Mouse (Mus musculus): ENCODE data around the gene Zbtb38. TPM values are rescaled to one million over a fixed set of nuclear protein-coding genes. Genes with fewer than 3 reads are reported as not detected.

The Zbtb38 gene
- polyA plus RNA-seq, 1 experiment from 2014 or later, result 13.4 TPM

DNA sequence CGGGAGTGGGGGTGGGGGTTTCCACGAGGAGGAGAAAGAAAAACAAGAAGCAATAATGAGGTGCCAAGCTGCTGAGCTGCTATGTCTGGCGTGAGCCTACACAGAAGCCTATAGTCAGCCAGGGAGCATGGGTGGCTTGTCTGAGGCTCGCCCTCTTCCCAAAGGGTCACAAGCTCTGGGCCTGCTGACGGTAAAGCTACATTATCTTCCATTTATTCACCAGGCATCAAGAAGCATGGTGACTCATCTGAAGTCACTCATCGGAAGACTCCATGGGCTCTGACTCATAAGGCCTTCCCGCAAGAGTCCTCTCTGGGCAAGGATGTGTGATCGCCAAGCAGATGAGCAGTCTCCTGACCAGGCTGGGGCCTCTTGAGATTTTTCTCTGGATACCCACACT is 29.4 kb upstream of the Zbtb38 start:
- no peaks in the 10 kb centered on the region for H3K9me3 ChIP-seq
- DNase-seq (ENCODE audit: low spot score), result no peak
- no peaks in the 10 kb centered on the region for H3K27me3 ChIP-seq (ENCODE audit: insufficient read depth, poor library complexity, severe bottlenecking)
- H3K4me1 ChIP-seq, result peaks cover 27% of the 10 kb centered on the region
- no peaks in the 10 kb centered on the region for H3K36me3 ChIP-seq
- H3K27ac ChIP-seq, result no peak overlapping the region
- 66% methylated on average over 8 of the region's 8 CpGs for WGBS
- no peak overlapping the region for H3K4me3 ChIP-seq

DNA sequence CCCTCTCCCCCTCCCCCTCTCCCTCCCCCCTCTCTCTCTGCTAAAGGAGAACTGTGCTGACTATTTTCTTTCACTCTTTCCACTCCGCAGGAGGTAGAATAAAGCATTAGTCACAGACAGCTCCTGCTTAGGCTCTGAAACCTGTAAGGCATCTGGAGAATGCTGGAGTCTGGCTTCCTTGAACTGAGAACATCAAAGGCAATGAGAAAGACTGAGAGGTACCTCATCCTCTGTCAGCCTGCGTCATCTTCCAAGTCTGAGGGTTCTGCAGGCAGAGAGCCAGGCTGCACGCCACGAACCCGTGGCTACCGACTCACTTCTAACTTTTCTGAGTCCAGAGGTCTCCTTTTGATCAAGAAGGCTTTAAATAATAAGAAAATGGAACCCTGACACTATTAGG is 20.5 kb upstream of the Zbtb38 start:
- Histone ChIP-seq H3K4me3 (no peak overlapping the region), H3K36me3 (no peaks in the 10 kb centered on the region), H3K9me3 (no peaks in the 10 kb centered on the region), H3K4me1 (peaks cover 25% of the 10 kb centered on the region), H3K27me3 (ENCODE audit: insufficient read depth, poor library complexity, severe bottlenecking) (no peaks in the 10 kb centered on the region), H3K27ac (no peak overlapping the region)
- 2% methylated on average over 6 of the region's 6 CpGs for WGBS
- no peak for DNase-seq (ENCODE audit: low spot score)

DNA sequence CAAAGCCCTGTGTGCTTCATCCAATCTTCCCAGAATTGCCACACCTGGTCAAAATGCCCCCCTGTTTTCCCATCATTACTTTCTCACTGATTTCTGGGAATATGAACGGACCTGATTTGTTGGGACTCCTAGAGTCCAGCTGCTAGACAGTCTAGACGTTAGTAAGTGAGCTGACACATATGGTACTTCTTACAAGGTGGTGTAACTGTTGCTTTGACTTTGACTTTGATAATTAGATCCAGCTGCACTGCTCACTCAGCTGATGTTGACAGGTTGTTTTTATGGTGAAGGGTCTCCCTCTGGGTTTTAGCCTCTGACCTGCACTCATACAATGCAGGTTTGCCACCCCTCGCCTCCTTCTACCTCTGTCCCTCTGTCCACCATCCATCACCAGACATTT is 17.8 kb upstream of the Zbtb38 start:
- WGBS, result 72% methylated on average over 3 of the region's 3 CpGs
- no peak for DNase-seq (ENCODE audit: low spot score)
- Histone ChIP-seq H3K9me3 (no peaks in the 10 kb centered on the region), H3K27me3 (ENCODE audit: insufficient read depth, poor library complexity, severe bottlenecking) (no peaks in the 10 kb centered on the region), H3K27ac (no peak overlapping the region), H3K4me3 (no peak overlapping the region), H3K36me3 (no peaks in the 10 kb centered on the region), H3K4me1 (peaks cover 31% of the 10 kb centered on the region)

DNA sequence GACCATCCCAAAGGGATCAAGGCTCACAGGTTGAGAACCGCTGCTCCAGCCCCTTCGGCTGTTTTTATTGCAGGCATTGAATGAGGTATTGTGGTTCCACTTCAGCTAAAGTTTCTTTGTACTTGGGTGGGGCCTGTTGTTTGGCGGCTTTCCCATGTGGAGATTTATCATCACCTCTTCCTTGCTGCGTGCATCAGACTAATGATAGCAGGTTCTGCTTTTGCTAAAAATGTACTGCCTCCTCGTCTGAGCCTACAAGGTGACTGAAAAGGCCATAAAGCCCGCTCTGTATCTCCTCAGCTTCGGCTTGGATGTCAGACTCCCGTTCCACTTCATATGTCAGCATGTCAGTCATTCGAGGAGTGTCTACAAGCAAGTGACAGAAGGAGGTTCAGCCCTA is 17.0 kb upstream of the Zbtb38 start:
- WGBS, result 50% methylated on average over 9 of the region's 9 CpGs
- Histone ChIP-seq H3K4me1 (peaks cover 33% of the 10 kb centered on the region), H3K36me3 (no peaks in the 10 kb centered on the region), H3K9me3 (no peaks in the 10 kb centered on the region), H3K4me3 (no peak overlapping the region), H3K27me3 (ENCODE audit: insufficient read depth, poor library complexity, severe bottlenecking) (no peaks in the 10 kb centered on the region), H3K27ac (0 out of 2 replicates have a peak overlapping the region, but pooled peaks have one; percentile 22)
- DNase-seq (ENCODE audit: low spot score), result no peak

DNA sequence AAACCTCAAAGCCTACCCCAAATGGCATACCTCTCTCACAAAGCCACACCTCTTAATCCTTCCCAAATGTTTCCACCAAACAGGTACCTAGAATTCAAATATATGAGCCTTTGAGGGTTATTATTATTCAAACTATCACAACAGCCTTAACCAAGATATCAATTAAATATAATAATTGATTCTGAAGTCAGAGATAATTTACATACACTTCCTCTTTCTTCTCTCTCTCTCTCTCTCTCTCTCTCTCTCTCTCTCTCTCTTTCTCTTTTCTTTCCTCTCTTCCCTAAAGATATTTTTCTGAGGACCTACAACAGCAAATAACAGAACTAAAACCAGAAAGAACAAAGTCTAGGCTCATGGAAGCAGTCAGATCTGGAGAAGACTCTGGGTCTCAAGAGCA is 15.2 kb upstream of the Zbtb38 start:
- Histone ChIP-seq H3K9me3 (no peaks in the 10 kb centered on the region), H3K4me1 (peaks cover 29% of the 10 kb centered on the region), H3K27ac (no peak overlapping the region), H3K27me3 (ENCODE audit: insufficient read depth, poor library complexity, severe bottlenecking) (no peaks in the 10 kb centered on the region), H3K4me3 (no peak overlapping the region), H3K36me3 (no peaks in the 10 kb centered on the region)
- no peak for DNase-seq (ENCODE audit: low spot score)

DNA sequence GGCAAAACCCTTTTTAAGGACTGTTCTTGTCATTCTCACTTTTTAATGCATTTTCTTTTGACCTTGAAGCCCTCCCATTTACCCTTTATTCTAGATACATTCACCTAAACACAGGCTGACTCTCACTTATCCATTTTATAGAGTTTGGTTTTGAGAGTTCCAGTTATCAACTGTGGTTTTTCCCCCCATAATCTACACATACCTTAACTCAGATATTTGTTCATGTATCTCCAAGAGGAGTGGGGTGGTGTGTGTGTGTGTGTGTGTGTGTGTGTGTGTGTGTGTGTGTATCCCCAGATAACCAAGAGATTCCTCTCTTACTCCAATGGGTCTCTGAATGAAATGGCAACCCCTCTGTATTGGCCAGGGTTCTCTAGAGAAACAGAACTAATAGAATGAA is 13.4 kb upstream of the Zbtb38 start:
- Histone ChIP-seq H3K9me3 (no peaks in the 10 kb centered on the region), H3K4me1 (peaks cover 17% of the 10 kb centered on the region), H3K27me3 (ENCODE audit: insufficient read depth, poor library complexity, severe bottlenecking) (no peaks in the 10 kb centered on the region), H3K36me3 (no peaks in the 10 kb centered on the region), H3K4me3 (no peak overlapping the region), H3K27ac (no peak overlapping the region)
- DNase-seq (ENCODE audit: low spot score), result no peak

DNA sequence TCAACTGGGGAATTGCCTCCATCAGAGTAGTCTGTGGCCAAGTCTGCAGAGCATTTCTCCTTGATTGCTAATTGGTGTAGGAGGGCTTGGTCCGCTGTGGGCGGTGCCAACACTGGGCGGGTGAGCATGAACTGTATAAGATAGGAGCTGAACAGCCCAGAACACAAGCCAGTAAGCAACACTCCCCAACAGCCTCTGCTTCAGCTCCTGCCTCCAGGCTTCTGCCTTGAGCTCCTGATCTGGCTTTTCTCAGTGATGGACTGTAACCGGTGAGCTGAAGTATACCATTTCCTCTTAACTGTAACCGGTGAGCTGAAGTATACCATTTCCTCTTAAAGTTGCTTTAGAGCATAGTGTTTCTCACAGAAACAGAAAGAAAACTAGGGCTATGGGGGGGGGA is 12.8 kb upstream of the Zbtb38 start:
- Histone ChIP-seq H3K36me3 (no peaks in the 10 kb centered on the region), H3K27ac (no peak overlapping the region), H3K9me3 (no peaks in the 10 kb centered on the region), H3K27me3 (ENCODE audit: insufficient read depth, poor library complexity, severe bottlenecking) (no peaks in the 10 kb centered on the region), H3K4me1 (peaks cover 17% of the 10 kb centered on the region), H3K4me3 (no peak overlapping the region)
- WGBS, result 45% methylated on average over 5 of the region's 5 CpGs
- DNase-seq (ENCODE audit: low spot score), result no peak

DNA sequence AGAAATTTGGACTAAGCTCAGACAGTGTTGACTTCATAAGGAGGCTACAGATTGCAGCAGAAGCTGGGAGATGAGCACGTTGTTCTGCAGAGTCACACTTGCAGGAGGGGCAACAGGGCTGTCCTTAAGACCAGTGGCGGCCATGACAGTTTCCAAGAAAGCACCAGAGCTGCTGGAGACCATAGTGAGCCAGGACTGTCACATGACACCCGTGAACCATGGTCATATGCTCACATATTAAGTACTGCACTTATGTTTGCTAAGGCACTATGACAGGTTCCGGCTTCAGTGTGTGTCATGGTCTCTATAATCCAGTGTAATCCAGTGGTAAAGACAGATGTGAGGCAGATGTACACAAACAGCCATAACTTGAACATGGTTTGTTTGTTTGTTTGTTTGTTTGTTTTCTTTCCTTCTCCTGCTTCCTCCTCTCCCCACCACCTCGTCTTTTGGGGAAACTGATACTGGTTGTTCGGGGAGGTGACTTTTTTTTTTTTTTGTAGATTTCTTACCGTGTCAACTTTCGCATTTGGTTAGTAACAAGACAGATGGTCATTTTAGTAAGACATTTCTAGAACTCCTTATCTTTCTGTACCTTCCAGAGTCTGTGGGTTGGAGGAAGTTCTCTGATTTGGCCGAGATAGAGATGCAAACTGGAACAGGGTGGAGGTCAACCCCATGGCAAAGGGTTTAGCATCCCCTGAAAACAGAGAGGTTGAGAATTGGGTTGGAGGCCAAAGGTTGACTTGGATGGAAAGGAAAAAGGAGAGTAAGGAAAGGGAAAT is 11.4 kb upstream of the Zbtb38 start:
- DNase-seq (ENCODE audit: low spot score), result no peak
- H3K36me3 ChIP-seq, result no peaks in the 10 kb centered on the region
- no peaks in the 10 kb centered on the region for H3K9me3 ChIP-seq
- no peak overlapping the region for H3K4me3 ChIP-seq
- no peak overlapping the region for H3K27ac ChIP-seq
- H3K27me3 ChIP-seq (ENCODE audit: insufficient read depth, poor library complexity, severe bottlenecking), result no peaks in the 10 kb centered on the region
- peaks cover 12% of the 10 kb centered on the region for H3K4me1 ChIP-seq
- WGBS, result 77% methylated on average over 9 of the region's 9 CpGs

DNA sequence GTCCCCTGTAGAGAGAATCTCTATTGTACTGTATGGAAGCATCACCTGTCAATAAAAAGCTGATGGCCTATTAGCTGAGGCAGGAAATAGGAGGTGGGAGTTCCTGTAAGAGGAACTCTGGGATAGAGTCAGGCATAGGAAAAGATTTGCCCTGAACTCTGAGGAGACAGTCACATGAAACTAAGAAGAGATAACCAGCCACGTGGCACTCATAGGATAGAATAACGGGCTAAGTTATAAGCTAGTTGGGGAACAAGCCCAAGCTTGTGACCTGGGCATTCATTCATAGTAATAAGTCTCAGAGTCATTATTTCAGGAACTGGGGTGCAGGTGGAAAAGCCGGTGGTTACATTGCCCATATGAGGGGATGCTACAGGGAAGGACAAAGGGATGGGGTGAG is 10.4 kb upstream of the Zbtb38 start:
- WGBS, result 86% methylated on average over 3 of the region's 3 CpGs

DNA sequence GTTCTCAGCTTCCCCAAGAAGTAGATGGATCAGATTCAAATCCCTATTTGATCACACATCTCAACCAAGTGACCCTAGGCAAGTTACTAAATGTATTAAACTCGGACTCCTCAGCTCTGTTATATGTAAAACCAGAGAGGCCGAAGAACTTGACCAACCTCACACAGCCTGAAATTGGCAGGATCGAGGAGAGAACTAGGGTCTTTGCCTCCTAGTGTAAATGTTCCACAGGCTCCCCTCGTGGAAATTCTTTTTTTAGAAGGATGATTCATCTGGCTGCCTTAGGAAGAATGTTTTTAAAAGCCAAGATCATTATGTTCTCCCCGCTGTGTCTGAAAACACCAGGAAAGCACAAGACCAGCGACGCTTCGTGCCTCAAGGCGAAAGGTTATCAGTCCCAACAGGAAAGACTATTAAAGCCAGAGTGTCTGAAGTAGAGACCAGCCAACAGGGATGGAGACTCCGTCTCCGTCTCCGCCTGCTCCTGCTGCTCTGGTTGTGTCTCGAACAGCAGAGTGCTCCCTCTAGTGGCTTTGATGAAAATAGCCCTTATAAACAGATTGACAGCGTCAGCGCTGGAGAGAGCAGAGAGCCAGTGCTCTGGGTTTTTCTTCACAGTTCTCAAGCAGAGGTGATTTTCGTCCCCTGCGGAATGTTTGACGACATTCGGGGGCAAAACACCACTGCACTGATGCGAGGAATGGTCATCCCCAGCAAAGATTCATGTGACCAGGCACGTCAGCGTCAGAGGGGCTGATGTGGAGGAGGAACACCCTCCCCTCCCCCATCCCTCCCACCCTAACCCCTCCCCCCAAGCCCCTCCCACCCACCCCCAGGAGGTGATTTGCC is 6.3 kb upstream of the Zbtb38 start:
- WGBS, result 8% methylated on average over 22 of the region's 22 CpGs
- peak overlapping the region; percentile 86 for H3K27ac ChIP-seq

More for the DNA sequence above, 10.4 kb upstream of the Zbtb38 start:
- Histone ChIP-seq H3K27ac (no peak overlapping the region), H3K4me1 (peaks cover 18% of the 10 kb centered on the region), H3K27me3 (ENCODE audit: insufficient read depth, poor library complexity, severe bottlenecking) (no peaks in the 10 kb centered on the region), H3K4me3 (no peak overlapping the region), H3K36me3 (no peaks in the 10 kb centered on the region), H3K9me3 (no peaks in the 10 kb centered on the region)
- DNase-seq (ENCODE audit: low spot score), result no peak

DNA sequence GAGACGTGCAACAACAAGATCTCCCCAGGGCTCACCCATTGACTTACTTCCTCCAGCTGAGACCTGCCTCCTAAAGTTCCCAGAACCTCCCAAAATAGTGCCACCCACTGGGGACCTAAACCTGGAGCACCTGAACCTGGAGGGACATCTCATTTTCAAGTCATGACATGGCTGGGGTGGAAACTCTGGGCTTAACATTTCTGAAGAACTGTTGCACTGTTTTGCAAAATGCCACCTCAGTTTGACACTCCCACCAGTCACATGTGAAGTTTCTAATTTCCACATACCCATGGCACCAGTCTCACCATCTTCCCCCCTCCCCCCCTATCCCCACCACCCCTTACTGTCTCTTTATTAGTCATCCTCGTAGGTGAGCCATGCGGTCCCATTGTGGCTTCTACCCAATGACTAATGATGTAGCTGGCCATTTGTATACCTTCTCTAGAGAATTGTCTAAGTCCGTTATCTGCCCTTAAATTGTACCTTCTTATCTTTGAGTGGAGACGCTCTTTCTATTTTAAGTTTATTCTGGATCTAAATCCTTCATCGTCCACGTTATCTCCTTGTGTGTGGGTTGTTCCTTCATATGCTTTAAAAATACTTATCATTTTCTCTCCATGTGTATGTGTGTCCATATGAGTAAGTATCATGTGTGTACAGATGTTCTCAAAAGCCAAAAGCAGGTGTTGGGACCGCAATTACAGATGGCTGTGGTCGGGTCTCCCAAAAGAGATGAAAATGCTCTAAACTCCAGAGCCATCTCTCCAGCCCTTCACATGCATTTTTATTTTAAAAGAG is 4.2 kb upstream of the Zbtb38 start:
- Histone ChIP-seq H3K27me3 (ENCODE audit: insufficient read depth, poor library complexity, severe bottlenecking) (no peaks in the 10 kb centered on the region), H3K27ac (no peak overlapping the region), H3K4me1 (peaks cover 36% of the 10 kb centered on the region), H3K4me3 (no peak overlapping the region), H3K9me3 (no peaks in the 10 kb centered on the region), H3K36me3 (no peaks in the 10 kb centered on the region)
- 77% methylated on average over 9 of the region's 9 CpGs for WGBS
- DNase-seq (ENCODE audit: low spot score), result no peak

More for the DNA sequence above, 6.3 kb upstream of the Zbtb38 start:
- no peaks in the 10 kb centered on the region for H3K9me3 ChIP-seq
- peaks cover 16% of the 10 kb centered on the region for H3K4me1 ChIP-seq
- peak; percentile 90 for DNase-seq (ENCODE audit: low spot score)
- no peaks in the 10 kb centered on the region for H3K36me3 ChIP-seq
- peak overlapping the region; percentile 56 for H3K4me3 ChIP-seq
- no peaks in the 10 kb centered on the region for H3K27me3 ChIP-seq (ENCODE audit: insufficient read depth, poor library complexity, severe bottlenecking)

DNA sequence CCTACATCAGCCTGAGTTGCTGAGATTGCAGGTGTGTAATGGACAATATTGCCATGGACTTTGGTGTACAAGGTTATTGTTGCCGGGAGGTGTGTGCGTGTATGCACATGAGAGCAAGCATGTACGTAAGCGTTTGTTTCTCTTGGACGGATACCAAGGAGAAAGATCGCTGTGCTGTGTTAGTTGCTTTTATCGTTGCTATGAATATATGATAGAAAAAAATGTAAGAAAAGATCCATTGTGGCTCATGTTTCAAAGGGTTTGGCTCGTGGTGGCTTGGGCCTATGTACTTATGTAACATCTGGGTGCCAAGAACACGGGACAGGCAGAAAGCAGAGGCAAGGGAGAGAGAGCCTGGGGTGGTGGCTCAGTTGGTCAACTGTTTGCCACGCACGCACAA is 3.1 kb upstream of the Zbtb38 start:
- 85% methylated on average over 11 of the region's 11 CpGs for WGBS
- Histone ChIP-seq H3K27ac (no peak overlapping the region), H3K4me1 (peaks cover 39% of the 10 kb centered on the region), H3K9me3 (no peaks in the 10 kb centered on the region), H3K4me3 (no peak overlapping the region), H3K27me3 (ENCODE audit: insufficient read depth, poor library complexity, severe bottlenecking) (no peaks in the 10 kb centered on the region), H3K36me3 (no peaks in the 10 kb centered on the region)
- no peak for DNase-seq (ENCODE audit: low spot score)

DNA sequence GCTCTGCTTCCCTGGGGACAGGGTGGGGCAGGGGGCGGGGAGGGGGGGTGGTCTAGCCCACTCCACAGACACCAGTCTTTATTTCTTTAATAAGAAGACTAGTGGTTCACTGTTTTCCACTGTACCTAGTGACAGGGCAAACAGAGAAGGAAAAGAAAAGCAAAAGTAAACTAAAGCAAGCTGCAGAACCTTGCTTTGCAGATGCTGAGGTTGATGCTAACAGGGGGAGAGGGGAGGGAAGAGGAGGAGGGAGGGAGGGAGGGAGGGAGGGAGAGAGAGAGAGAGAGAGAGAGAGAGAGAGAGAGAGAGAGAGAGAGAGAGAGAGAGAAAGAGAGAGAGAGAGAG is 2.0 kb upstream of the Zbtb38 start:
- DNase-seq (ENCODE audit: low spot score), result no peak
- Histone ChIP-seq H3K27ac (peak overlapping the region; percentile 49), H3K4me1 (peaks cover 39% of the 10 kb centered on the region), H3K9me3 (no peaks in the 10 kb centered on the region), H3K4me3 (no peak overlapping the region), H3K36me3 (peaks cover 4% of the 10 kb centered on the region; the same call in 1 of the 2 replicates), H3K27me3 (ENCODE audit: insufficient read depth, poor library complexity, severe bottlenecking) (no peaks in the 10 kb centered on the region)
- 7% methylated on average over 1 of the region's 1 CpGs for WGBS
